Mouse (Mus musculus) midbrain, embryonic 12.5 days (tissue): ENCODE data around the gene Shank1. TPM values are rescaled to one million over a fixed set of nuclear protein-coding genes. Genes with fewer than 3 reads are reported as not detected.

Experiments used
- ATAC-seq: fragments of 200-750 bp; cut with Nextera tagmentation; 2 replicates; pipeline ENCODE4 v1.8.0; 2017; ENCODE audit warnings: low read depth, moderate TSS enrichment, moderate library complexity; ENCODE audit not compliant: low FRiP score
- H3K27ac ChIP-seq: fragments of 300-500 bp; sonication (generic); replicated peaks from 2 replicates; pipeline ENCODE4 v1.5.1; 2016; ENCODE audit warnings: mild to moderate bottlenecking
- H3K27me3 ChIP-seq: fragments of 300-500 bp; sonication (generic); 2 replicates; pipeline ENCODE4 v1.6.1; 2016; ENCODE audit warnings: mild to moderate bottlenecking
- H3K36me3 ChIP-seq: fragments of 300-500 bp; sonication (generic); 2 replicates; pipeline ENCODE4 v1.6.1; 2016
- H3K4me1 ChIP-seq: fragments of 300-500 bp; sonication (generic); 2 replicates; pipeline ENCODE4 v1.6.1; 2016
- H3K4me2 ChIP-seq: fragments of 300-500 bp; sonication (generic); replicated peaks from 2 replicates; pipeline ENCODE4 v1.6.1; 2016; ENCODE audit warnings: mild to moderate bottlenecking, moderate library complexity
- H3K4me3 ChIP-seq: fragments of 300-500 bp; sonication (generic); 2 replicates; pipeline ENCODE4 v1.5.1; 2016; ENCODE audit warnings: mild to moderate bottlenecking
- H3K9ac ChIP-seq: fragments of 300-500 bp; sonication (generic); replicated peaks from 2 replicates; pipeline ENCODE4 v1.6.1; 2016; ENCODE audit warnings: mild to moderate bottlenecking, moderate library complexity
- H3K9me3 ChIP-seq: fragments of 300-500 bp; sonication (generic); 2 replicates; pipeline ENCODE4 v1.6.1; 2016; ENCODE audit warnings: mild to moderate bottlenecking
- WGBS: fragments of 180-500 bp; shearing (Covaris S2); methylation state at CpG from one replicate; pipeline ENCODE4 v1.1.7; 2016; 5-methylcytosine and 5-hydroxymethylcytosine counted together
- polyA plus RNA-seq: library from polyadenylated mRNA; unstranded; fragments of >200 nt; fragmentation: Nextera tagmentation; extraction: Ambion mirVana; gene quantifications from 2 replicates; pipeline ENCODE4 v1.2.1, GENCODE M21; 2016

Shank1 gene
- polyA plus RNA-seq, 1 experiment from 2014 or later: 8.5 TPM

- H3K9me3 ChIP-seq: no peaks in the 10 kb centered on the region
- 0% methylated on average over 16 of the region's 17 CpGs for WGBS
- H3K4me2 ChIP-seq: peak overlapping the region; percentile 78
- peak overlapping the region; percentile 63 for H3K9ac ChIP-seq
- H3K4me1 ChIP-seq: peaks cover 14% of the 10 kb centered on the region
- H3K27ac ChIP-seq: no peak overlapping the region
- H3K36me3 ChIP-seq: no peaks in the 10 kb centered on the region
- peaks cover 11% of the 10 kb centered on the region for H3K27me3 ChIP-seq
- H3K4me3 ChIP-seq: peak overlapping the region; percentile 49
- peak; percentile 83 for ATAC-seq
Observed at GRCm38 (mm10) chr7:44384716-44385059, 74.6 kb downstream of the Shank1 start.

DNA sequence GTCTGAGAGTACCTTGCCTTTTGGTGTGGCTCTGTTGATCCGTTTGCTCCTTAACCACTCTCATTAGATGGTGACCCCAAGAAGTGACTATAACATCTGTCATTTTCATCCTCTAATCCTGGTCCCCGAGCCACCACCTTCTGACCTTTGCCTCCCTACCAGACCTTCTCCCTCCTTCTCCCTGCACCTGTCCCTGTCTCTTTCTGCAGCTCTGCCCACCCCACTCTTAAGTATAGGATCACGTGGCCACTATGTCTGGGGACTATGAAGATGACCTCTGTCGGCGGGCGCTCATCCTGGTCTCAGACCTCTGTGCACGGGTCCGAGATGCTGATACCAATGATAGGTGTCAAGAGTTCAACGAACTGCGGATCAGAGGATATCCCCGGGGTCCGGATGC lies 75.7 kb downstream of the Shank1 start, which contains the start of gene 1700008O03Rik:
TSS of gene 1700008O03Rik (minus strand) at position 101 of the 400 bp plus-strand sequence.
- no peak within 1 kb of the TSS for H3K27ac ChIP-seq
- H3K4me2 ChIP-seq: peak within 1 kb of the TSS; percentile 78
- no peaks in the 10 kb centered on the region for H3K9me3 ChIP-seq
- 84% methylated on average over 12 of the region's 12 CpGs for WGBS
- peaks cover 16% of the 10 kb centered on the region for H3K27me3 ChIP-seq
- H3K4me1 ChIP-seq: peaks cover 14% of the 10 kb centered on the region
- H3K9ac ChIP-seq: peak within 1 kb of the TSS; percentile 63
- ATAC-seq: no peak
- peak within 1 kb of the TSS; percentile 49 for H3K4me3 ChIP-seq
- H3K36me3 ChIP-seq: no peaks in the 10 kb centered on the region

DNA sequence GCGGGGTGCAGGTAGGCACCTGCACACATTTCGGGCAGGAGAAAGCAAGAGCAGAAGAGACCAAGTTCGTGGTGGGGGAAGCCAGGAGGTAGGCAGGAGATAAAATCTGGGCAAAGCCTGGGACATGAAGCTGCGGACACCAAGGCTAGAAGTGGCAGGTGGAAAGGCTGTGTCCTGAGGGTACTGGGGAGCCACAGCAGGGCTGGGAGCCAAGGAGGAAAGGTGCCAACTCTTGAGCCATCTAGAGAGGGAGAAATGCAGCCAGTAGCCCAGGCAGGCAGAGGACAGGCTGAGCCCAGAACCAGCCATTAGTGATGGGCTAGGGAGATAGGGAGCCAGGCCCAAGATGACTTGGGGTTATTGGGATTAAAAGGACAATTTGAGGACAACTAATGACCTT lies 81.8 kb downstream of the Shank1 start:
- H3K9ac ChIP-seq: no peak overlapping the region
- H3K27me3 ChIP-seq: peaks cover 14% of the 10 kb centered on the region
- H3K9me3 ChIP-seq: no peaks in the 10 kb centered on the region
- 80% methylated on average over 4 of the region's 4 CpGs for WGBS
- H3K4me3 ChIP-seq: no peak overlapping the region
- no peak overlapping the region for H3K27ac ChIP-seq
- H3K4me2 ChIP-seq: no peak overlapping the region
- no peaks in the 10 kb centered on the region for H3K4me1 ChIP-seq
- no peak for ATAC-seq
- H3K36me3 ChIP-seq: no peaks in the 10 kb centered on the region

DNA sequence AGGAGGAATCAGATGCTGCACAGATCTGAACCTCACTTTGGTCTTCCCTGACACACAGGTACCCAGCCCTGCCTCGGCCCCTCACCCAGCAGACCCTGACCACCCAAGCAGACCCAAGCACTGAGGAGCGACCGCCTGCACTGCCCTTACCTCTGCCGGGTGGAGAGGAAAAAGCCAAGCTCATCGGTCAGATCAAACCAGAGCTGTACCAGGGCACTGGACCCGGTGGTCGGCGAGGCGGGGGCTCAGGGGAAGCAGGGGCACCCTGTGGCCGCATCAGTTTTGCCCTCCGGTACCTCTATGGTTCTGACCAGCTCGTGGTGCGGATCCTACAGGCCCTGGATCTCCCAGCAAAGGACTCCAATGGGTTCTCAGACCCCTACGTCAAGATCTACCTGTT lies 82.3 kb downstream of the Shank1 start:
- no peaks in the 10 kb centered on the region for H3K36me3 ChIP-seq
- H3K27me3 ChIP-seq: peaks cover 18% of the 10 kb centered on the region
- no peak for ATAC-seq
- no peak overlapping the region for H3K4me2 ChIP-seq
- H3K9me3 ChIP-seq: no peaks in the 10 kb centered on the region
- 88% methylated on average over 14 of the region's 14 CpGs for WGBS
- no peaks in the 10 kb centered on the region for H3K4me1 ChIP-seq
- no peak overlapping the region for H3K4me3 ChIP-seq
- no peak overlapping the region for H3K27ac ChIP-seq
- H3K9ac ChIP-seq: no peak overlapping the region

GRCm38 (mm10) chr7:44393284-44393683 lies 83.2 kb downstream of the Shank1 start:
- 94% methylated on average over 17 of the region's 17 CpGs for WGBS
- ATAC-seq: no peak
- no peaks in the 10 kb centered on the region for H3K9me3 ChIP-seq

DNA sequence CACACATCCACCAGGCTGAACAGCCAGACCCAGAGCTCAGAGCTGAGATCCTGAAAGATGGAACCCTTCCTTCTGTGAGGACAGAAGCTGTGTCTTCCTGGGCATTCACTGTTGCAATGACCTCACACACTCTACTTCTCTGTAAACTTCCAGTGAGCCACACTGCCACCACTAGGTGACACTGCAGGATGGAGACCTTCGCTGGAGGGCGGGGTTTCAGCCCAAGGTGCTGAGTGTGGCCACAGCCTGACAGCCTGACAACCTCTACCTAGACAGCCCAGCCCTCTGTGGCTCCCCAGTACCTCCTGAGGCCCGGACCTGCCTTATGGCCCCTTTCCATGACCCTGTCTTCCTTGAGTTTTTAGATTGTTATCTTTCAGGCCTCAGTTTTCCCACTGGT lies 88.5 kb downstream of the Shank1 start:
- Histone ChIP-seq H3K4me2 (no peak overlapping the region), H3K9me3 (no peaks in the 10 kb centered on the region), H3K27ac (no peak overlapping the region), H3K27me3 (peaks cover 27% of the 10 kb centered on the region), H3K4me3 (no peak overlapping the region), H3K36me3 (no peaks in the 10 kb centered on the region), H3K4me1 (0 out of 2 replicates have a peak, but pooled peaks cover 5% of the 10 kb centered on the region), H3K9ac (no peak overlapping the region)
- peak; percentile 79 for ATAC-seq
- WGBS: 11% methylated on average over 3 of the region's 3 CpGs

More at GRCm38 (mm10) chr7:44393284-44393683, 83.2 kb downstream of the Shank1 start:
- Histone ChIP-seq H3K4me2 (no peak overlapping the region), H3K4me1 (0 out of 2 replicates have a peak, but pooled peaks cover under 1% of the 10 kb centered on the region), H3K9ac (no peak overlapping the region), H3K27ac (no peak overlapping the region), H3K4me3 (no peak overlapping the region), H3K27me3 (peaks cover 20% of the 10 kb centered on the region; the same call in 1 of the 2 replicates), H3K36me3 (no peaks in the 10 kb centered on the region)

DNA sequence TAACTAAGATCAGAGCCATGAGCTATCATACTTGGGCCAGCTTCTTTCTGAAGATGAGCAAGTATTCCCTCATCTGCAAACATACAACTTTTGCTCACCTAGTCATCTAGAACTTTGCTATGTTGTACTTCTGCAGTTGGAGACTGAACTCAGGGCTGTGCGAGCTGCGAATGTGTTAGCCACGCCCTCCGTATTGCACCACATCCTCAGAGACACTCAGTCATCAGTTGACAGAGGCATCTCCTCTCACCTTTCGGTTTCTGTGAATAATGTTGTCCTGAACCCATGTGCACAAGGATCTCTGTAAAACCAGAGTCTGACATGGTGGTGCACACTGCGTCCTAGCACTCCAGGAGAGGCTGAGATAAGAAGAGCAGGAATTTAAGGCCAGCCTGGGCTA lies 91.6 kb downstream of the Shank1 start:
- H3K9ac ChIP-seq: no peak overlapping the region
- H3K4me2 ChIP-seq: no peak overlapping the region
- H3K27ac ChIP-seq: no peak overlapping the region
- no peak for ATAC-seq
- H3K4me1 ChIP-seq: peaks cover 11% of the 10 kb centered on the region; the same call in 1 of the 2 replicates
- H3K4me3 ChIP-seq: no peak overlapping the region
- WGBS: 89% methylated on average over 6 of the region's 6 CpGs
- no peaks in the 10 kb centered on the region for H3K36me3 ChIP-seq
- H3K9me3 ChIP-seq: no peaks in the 10 kb centered on the region
- H3K27me3 ChIP-seq: peaks cover 33% of the 10 kb centered on the region

- peaks cover 22% of the 10 kb centered on the region for H3K27me3 ChIP-seq
- peaks cover 6% of the 10 kb centered on the region; the same call in 1 of the 2 replicates for H3K4me1 ChIP-seq
- no peak overlapping the region for H3K9ac ChIP-seq
- H3K9me3 ChIP-seq: no peaks in the 10 kb centered on the region
- peak overlapping the region; percentile 37 for H3K4me3 ChIP-seq
- H3K36me3 ChIP-seq: no peaks in the 10 kb centered on the region
- peak; percentile 97 for ATAC-seq
- H3K4me2 ChIP-seq: peak overlapping the region; percentile 53
- peak overlapping the region; percentile 66 for H3K27ac ChIP-seq
- WGBS: 2% methylated on average over 27 of the region's 27 CpGs
Observed at GRCm38 (mm10) chr7:44405346-44406014, 95.4 kb downstream of the Shank1 start.

DNA sequence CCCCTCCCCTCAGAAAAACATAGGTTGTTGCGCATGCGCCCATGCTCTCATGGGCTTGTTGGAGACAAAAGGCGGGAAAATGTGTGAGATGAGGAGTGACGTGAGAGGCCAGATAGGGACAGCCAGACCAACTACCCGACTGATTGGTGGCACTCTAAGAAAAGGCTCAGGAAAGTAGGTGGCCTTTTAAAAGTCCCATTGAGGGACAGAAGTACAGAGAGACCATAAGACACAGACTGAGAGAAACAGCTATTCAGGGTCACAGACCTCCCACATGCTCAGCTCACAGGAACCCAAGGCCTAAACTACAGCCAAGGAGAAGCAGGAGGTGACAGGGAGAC lies 95.9 kb downstream of the Shank1 start:
- no peaks in the 10 kb centered on the region for H3K9me3 ChIP-seq
- peak; percentile 71 for ATAC-seq
- peaks cover 23% of the 10 kb centered on the region for H3K27me3 ChIP-seq
- 2% methylated on average over 5 of the region's 5 CpGs for WGBS
- no peak overlapping the region for H3K4me2 ChIP-seq
- H3K36me3 ChIP-seq: no peaks in the 10 kb centered on the region
- H3K9ac ChIP-seq: no peak overlapping the region
- H3K4me1 ChIP-seq: peaks cover 6% of the 10 kb centered on the region; the same call in 1 of the 2 replicates
- 0 out of 2 replicates have a peak overlapping the region, but pooled peaks have one; percentile 25 for H3K27ac ChIP-seq
- no peak overlapping the region for H3K4me3 ChIP-seq

Other genes with a start within 250 kb of the Shank1 start
- not detected in 2 replicates for gene Klk1b21, start 207.9 kb upstream of the Shank1 start, polyA plus RNA-seq
- gene Klk1b22, start 197.6 kb upstream of the Shank1 start, polyA plus RNA-seq: not detected in 2 replicates
- gene Klk1b16, start 173.5 kb upstream of the Shank1 start, polyA plus RNA-seq: not detected in 2 replicates
- gene Klk1b24, start 122.0 kb upstream of the Shank1 start, polyA plus RNA-seq: not detected in 2 replicates
- not detected in 2 replicates for gene Klk1b3, start 112.1 kb upstream of the Shank1 start, polyA plus RNA-seq
- not detected in 2 replicates for gene Klk1b4, start 102.8 kb upstream of the Shank1 start, polyA plus RNA-seq
- gene Klk1b5, start 94.3 kb upstream of the Shank1 start, polyA plus RNA-seq: not detected in 2 replicates
- gene Klk1, start 84.9 kb upstream of the Shank1 start, polyA plus RNA-seq: not detected in 2 replicates
- gene Gm36864, start 74.1 kb upstream of the Shank1 start, polyA plus RNA-seq: not detected in 2 replicates
- 1.1 and 1.6 TPM in 2 replicates for gene 1700028J19Rik, start 63.6 kb upstream of the Shank1 start, polyA plus RNA-seq
- gene 2410002F23Rik, start 63.5 kb upstream of the Shank1 start, polyA plus RNA-seq: 174 and 194 TPM in 2 replicates
- 0.18 TPM in 2 replicates for gene Acp4, start 52.9 kb upstream of the Shank1 start, polyA plus RNA-seq
- gene Gm15517, start 48.8 kb upstream of the Shank1 start, polyA plus RNA-seq: not detected in 2 replicates
- 2.5 and 2.6 TPM in 2 replicates for gene Clec11a, start 3.4 kb upstream of the Shank1 start, polyA plus RNA-seq
- gene Syt3, start 73.8 kb downstream of the Shank1 start, polyA plus RNA-seq: 5.4 and 6.4 TPM in 2 replicates
- gene 1700008O03Rik, start 75.6 kb downstream of the Shank1 start, polyA plus RNA-seq: 0.74 and 1.3 TPM in 2 replicates
- gene Lrrc4b, start 118.8 kb downstream of the Shank1 start, polyA plus RNA-seq: 12.0 and 13.5 TPM in 2 replicates
- 3.4 and 5.1 TPM in 2 replicates for gene Aspdh, start 155.1 kb downstream of the Shank1 start, polyA plus RNA-seq
- gene Josd2, start 157.7 kb downstream of the Shank1 start, polyA plus RNA-seq: 56.2 and 58.1 TPM in 2 replicates
- 132 and 136 TPM in 2 replicates for gene Emc10, start 186.3 kb downstream of the Shank1 start, polyA plus RNA-seq
- 32.4 and 35.1 TPM in 2 replicates for gene Fam71e1, start 186.3 kb downstream of the Shank1 start, polyA plus RNA-seq
- 0.16 and 0.22 TPM in 2 replicates for gene Mybpc2, start 214.4 kb downstream of the Shank1 start, polyA plus RNA-seq
- gene Spib, start 221.8 kb downstream of the Shank1 start, polyA plus RNA-seq: not detected in 2 replicates
- 94.1 and 96.0 TPM in 2 replicates for gene Pold1, start 238.6 kb downstream of the Shank1 start, polyA plus RNA-seq
- 78.2 and 80.3 TPM in 2 replicates for gene Nr1h2, start 243.7 kb downstream of the Shank1 start, polyA plus RNA-seq